8 mouse cellular contexts compared by ENCODE assay signal in genomic region chr5:31240637-31241521, GRCm38 (mm10). TPM values are rescaled to one million over a fixed set of nuclear protein-coding genes. Genes with fewer than 3 reads are reported as not detected.
DNase-seq lines count a peak whose midpoint lies in the region; ATAC-seq lines count a peak whose summit lies in the region.

Gene Nrbp1 (plus strand): TSS chr5:31240864.
Gene Gm9970 (minus strand): TSS chr5:31241232.

- peaks cover 22% of the 10 kb centered on the region for H3K36me3 ChIP-seq in hindbrain, embryonic 13.5 days

- H3K4me3 ChIP-seq in hindbrain, embryonic 13.5 days: peak within 1 kb of the TSS; percentile 76

- H3K27ac ChIP-seq in hindbrain, embryonic 13.5 days: peak within 1 kb of the TSS; percentile 96

- peak; percentile 99 for ATAC-seq in hindbrain, embryonic 13.5 days (ENCODE audit: low FRiP score)

- H3K4me1 ChIP-seq in hindbrain, embryonic 13.5 days (replicated peaks): peaks cover 12% of the 10 kb centered on the region

- no peaks in the 10 kb centered on the region for H3K27me3 ChIP-seq in hindbrain, embryonic 13.5 days

- H3K4me2 ChIP-seq in hindbrain, embryonic 13.5 days: peak within 1 kb of the TSS; percentile 89

- DNase-seq in R1 (ENCODE audit: low read depth, low spot score): peak; percentile 95
- peak; percentile 98 for DNase-seq in cerebellum, postnatal 14 days
- DNase-seq in frontal cortex, postnatal 14 days (ENCODE audit: low spot score in 2 of 2): peak; percentile 89 to 94
- peak; percentile 94 to 95 for DNase-seq in layer of hippocampus, postnatal 36 days
- peak; percentile 97 for DNase-seq in lung, postnatal 25 days (ENCODE audit: low spot score)
- DNase-seq in retina, adult 2 months (ENCODE audit: low read depth, low spot score): peak; percentile 83
- DNase-seq in thymus, postnatal 25 days: peak; percentile 96

- peaks cover 14% of the 10 kb centered on the region for H3K9me3 ChIP-seq in hindbrain, embryonic 13.5 days

- WGBS in hindbrain, embryonic 13.5 days: under 1% methylated on average over 89 of the region's 103 CpGs

- H3K9ac ChIP-seq in hindbrain, embryonic 13.5 days: peak within 1 kb of the TSS; percentile 89

RNA-seq across cellular contexts. Expression of gene Nrbp1, which starts in this region (rescaled TPM):
- polyA plus RNA-seq in hindbrain, embryonic 13.5 days (2015; fragmentation: Nextera tagmentation; extraction: Ambion mirVana): 150 and 161 TPM in 2 replicates
- 10 to 100 TPM; 81.6 to 84.8 TPM for total RNA-seq in layer of hippocampus, postnatal 36 days (2021)

RNA-seq across cellular contexts. Expression of gene Gm9970, which starts in this region (rescaled TPM):
- polyA plus RNA-seq in hindbrain, embryonic 13.5 days (2015; fragmentation: Nextera tagmentation; extraction: Ambion mirVana): 0.65 TPM in 1 of 2 replicates, not detected in the other
- total RNA-seq in layer of hippocampus, postnatal 36 days (2021): not detected

Comparison
In these comparisons a context has a peak if more than half of its experiments do, and no peak if none do; other contexts are left out.
1. Peak in every context shown above with its lines: DNase-seq, ATAC-seq, H3K4me3 ChIP-seq and H3K27ac ChIP-seq.